Mouse (Mus musculus) neural tube, embryonic 11.5 days (tissue): ENCODE measurements around the gene Svop. TPM values are rescaled to one million over a fixed set of nuclear protein-coding genes. Genes with fewer than 3 reads are reported as not detected.

Experiments
- ATAC-seq: fragments of 200-750 bp; cut with Nextera tagmentation; 2 replicates; pipeline ENCODE4 v1.8.0; 2017; ENCODE audit warnings: moderate number of reproducible peaks, mild to moderate bottlenecking, moderate TSS enrichment, moderate library complexity; ENCODE audit not compliant: insufficient read depth, low FRiP score, low TSS enrichment
- DNase-seq: peaks from one replicate; pipeline ENCODE4 v3.0.0-alpha.2; 2015; ENCODE audit warnings: low spot score
- H3K27ac ChIP-seq: fragments of 300-500 bp; sonication (generic); 2 replicates; pipeline ENCODE4 v1.5.1; 2014; ENCODE audit warnings: low read depth, mild to moderate bottlenecking, low read length
- H3K27me3 ChIP-seq: fragments of 300-500 bp; sonication (generic); 2 replicates; pipeline ENCODE4 v1.6.1; 2014; ENCODE audit warnings: mild to moderate bottlenecking, low read length, mixed read lengths; ENCODE audit not compliant: control insufficient read depth, insufficient read depth
- H3K36me3 ChIP-seq: fragments of 300-500 bp; sonication (generic); 2 replicates; pipeline ENCODE4 v1.6.1; 2014; ENCODE audit warnings: mild to moderate bottlenecking, low read length, moderate library complexity, mixed read lengths; ENCODE audit not compliant: control insufficient read depth, insufficient read depth
- H3K4me1 ChIP-seq: fragments of 300-500 bp; sonication (generic); 2 replicates; pipeline ENCODE4 v1.6.1; 2014; ENCODE audit warnings: low read length, mixed read lengths; ENCODE audit not compliant: control insufficient read depth, insufficient read depth
- H3K4me2 ChIP-seq: fragments of 300-500 bp; sonication (generic); 2 replicates; pipeline ENCODE4 v1.6.1; 2014; ENCODE audit warnings: low read depth, mild to moderate bottlenecking, moderate library complexity
- H3K4me3 ChIP-seq: fragments of 300-500 bp; sonication (generic); 2 replicates; pipeline ENCODE4 v1.5.1; 2014; ENCODE audit warnings: low read depth, low read length
- H3K9ac ChIP-seq: fragments of 300-500 bp; sonication (generic); 2 replicates; pipeline ENCODE4 v1.6.1; 2014; ENCODE audit warnings: mild to moderate bottlenecking, low read length
- H3K9me3 ChIP-seq: fragments of 300-500 bp; sonication (generic); 2 replicates; pipeline ENCODE4 v1.6.1; 2016; ENCODE audit warnings: low read length; ENCODE audit not compliant: control insufficient read depth
- WGBS: fragments of 180-500 bp; shearing (Covaris S2); extraction: QIAGEN DNeasy Blood & Tissue Kit; methylation state at CpG from one replicate; pipeline ENCODE4 v1.1.7; 2014; 5-methylcytosine and 5-hydroxymethylcytosine counted together
- polyA plus RNA-seq: library from polyadenylated mRNA; unstranded; fragments of >200 nt; fragmentation: Nextera tagmentation; extraction: Ambion mirVana; gene quantifications from 2 replicates; pipeline ENCODE4 v1.2.1, GENCODE M21; 2014

Svop gene
- polyA plus RNA-seq, 1 experiment from 2014 or later = 32.9 TPM

DNA sequence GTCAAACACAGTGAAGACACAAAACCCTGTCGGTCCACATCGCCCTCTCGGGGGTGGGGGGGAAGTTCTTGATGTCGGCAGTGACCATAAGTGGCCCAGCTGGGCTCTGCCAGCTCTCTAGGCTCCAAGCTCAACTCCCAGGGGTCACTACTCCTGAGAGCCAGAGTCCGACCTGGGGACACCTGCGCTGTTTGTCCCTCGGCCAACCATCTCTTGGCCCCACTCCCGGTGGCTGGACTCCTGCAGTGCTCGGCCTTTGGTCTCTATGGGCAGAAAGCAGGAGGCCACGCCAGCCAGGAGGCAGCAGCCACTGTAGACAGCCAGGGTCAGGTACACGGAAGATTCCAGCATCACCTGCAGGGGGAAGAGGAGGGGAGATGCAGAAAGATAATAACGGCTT, 63.3 kb downstream of the Svop start:
- Histone ChIP-seq H3K9ac (no peak overlapping the region), H3K4me3 (no peak overlapping the region), H3K36me3 (no peaks in the 10 kb centered on the region; the same call in 1 of the 2 replicates), H3K9me3 (no peaks in the 10 kb centered on the region), H3K4me2 (no peak overlapping the region), H3K4me1 (no peaks in the 10 kb centered on the region; the same call in 1 of the 2 replicates), H3K27me3 (no peaks in the 10 kb centered on the region), H3K27ac (no peak overlapping the region)
- no peak for DNase-seq
- no peak for ATAC-seq
- WGBS = 87% methylated on average over 12 of the region's 12 CpGs

DNA sequence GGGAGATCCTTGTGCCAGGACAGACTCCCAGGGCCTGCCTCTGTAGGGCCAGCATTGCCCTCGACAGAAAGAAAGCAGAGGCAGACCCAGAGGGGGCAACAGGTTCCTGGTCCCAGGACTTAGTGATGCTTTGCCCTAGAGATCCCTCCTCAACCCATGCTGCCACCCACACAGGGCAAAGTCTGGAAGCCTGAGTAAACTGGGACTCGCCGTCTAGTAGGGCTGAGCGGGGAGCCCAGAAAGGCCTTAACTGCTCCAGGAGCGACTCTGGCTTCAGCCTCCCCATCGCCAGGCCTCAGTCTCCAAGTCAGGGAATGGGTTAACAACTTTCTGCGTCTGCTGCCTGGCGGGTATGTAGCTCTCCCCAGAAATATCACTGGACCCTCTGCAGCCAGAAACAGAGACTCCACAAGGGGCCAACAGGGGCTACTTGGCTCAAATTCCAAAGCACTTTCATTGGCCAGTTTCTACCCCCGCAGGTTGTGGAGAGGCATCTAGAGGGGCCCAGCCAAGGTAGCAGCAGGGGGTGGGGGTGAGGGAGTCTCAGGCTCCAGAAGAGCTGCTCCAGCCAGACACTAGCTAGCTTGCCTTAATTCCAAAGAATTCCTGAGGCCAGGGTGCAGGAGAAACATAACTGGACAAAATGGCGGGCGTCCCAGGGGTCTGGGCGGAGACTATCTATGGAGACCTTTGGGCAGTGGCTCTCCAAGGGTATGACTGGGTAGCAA, 64.0 kb downstream of the Svop start:
- no peak overlapping the region for H3K27ac ChIP-seq
- DNase-seq = no peak
- no peak overlapping the region for H3K4me2 ChIP-seq
- H3K36me3 ChIP-seq = no peaks in the 10 kb centered on the region; the same call in 1 of the 2 replicates
- H3K9ac ChIP-seq = no peak overlapping the region
- no peaks in the 10 kb centered on the region for H3K27me3 ChIP-seq
- no peaks in the 10 kb centered on the region for H3K9me3 ChIP-seq
- H3K4me1 ChIP-seq = no peaks in the 10 kb centered on the region; the same call in 1 of the 2 replicates
- 87% methylated on average over 12 of the region's 12 CpGs for WGBS
- H3K4me3 ChIP-seq = no peak overlapping the region
- ATAC-seq = no peak

DNA sequence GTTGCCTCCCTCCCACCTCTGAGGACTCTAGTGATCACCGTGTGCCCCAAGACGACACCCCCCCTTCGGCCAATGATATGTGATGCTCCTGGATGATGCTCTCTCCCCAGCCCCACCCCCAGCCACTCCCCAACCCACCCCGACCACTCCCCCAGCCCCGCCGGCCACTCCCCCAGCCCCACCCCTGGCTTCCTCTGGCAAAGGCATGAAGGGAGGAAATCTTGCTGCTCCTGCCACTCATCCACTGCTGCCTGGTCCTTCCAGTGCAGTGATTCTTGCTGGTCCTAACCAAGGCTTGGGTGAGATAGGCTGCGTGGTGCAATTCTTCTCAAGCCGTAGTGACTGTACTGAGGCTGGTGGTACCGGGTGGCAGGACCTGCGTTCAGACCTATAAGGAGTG, 66.5 kb downstream of the Svop start:
- Histone ChIP-seq H3K4me1 (no peaks in the 10 kb centered on the region; the same call in 1 of the 2 replicates), H3K27me3 (no peaks in the 10 kb centered on the region), H3K27ac (no peak overlapping the region), H3K9me3 (no peaks in the 10 kb centered on the region), H3K36me3 (no peaks in the 10 kb centered on the region; the same call in 1 of the 2 replicates), H3K9ac (no peak overlapping the region), H3K4me2 (no peak overlapping the region), H3K4me3 (no peak overlapping the region)
- no peak for DNase-seq
- WGBS = 12% methylated on average over 7 of the region's 10 CpGs
- ATAC-seq = no peak

DNA sequence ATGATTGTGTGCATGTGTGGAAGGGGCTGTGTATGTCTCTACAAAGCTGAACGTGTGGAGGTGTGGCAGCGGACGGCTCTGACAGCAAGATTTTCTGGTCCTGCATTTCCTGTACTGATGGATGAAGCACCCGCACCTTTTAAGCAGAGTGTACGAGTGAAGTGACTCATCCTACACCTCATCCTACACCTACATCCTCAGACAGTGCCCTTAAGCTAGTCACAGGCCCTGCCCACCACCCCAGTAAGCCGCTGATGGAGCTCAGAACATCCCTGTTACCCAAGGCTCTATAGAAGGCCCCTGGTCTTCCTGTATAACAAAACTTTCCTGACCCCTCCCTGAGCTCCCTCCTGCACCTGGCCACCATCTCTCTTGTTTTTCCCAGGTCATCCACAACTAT, 67.0 kb downstream of the Svop start:
- H3K4me1 ChIP-seq = no peaks in the 10 kb centered on the region; the same call in 1 of the 2 replicates
- no peaks in the 10 kb centered on the region; the same call in 1 of the 2 replicates for H3K36me3 ChIP-seq
- WGBS = 66% methylated on average over 6 of the region's 6 CpGs
- ATAC-seq (no peak), DNase-seq (no peak)
- no peaks in the 10 kb centered on the region for H3K9me3 ChIP-seq
- no peak overlapping the region for H3K4me2 ChIP-seq
- H3K9ac ChIP-seq = no peak overlapping the region
- H3K27me3 ChIP-seq = no peaks in the 10 kb centered on the region
- no peak overlapping the region for H3K27ac ChIP-seq
- no peak overlapping the region for H3K4me3 ChIP-seq

DNA sequence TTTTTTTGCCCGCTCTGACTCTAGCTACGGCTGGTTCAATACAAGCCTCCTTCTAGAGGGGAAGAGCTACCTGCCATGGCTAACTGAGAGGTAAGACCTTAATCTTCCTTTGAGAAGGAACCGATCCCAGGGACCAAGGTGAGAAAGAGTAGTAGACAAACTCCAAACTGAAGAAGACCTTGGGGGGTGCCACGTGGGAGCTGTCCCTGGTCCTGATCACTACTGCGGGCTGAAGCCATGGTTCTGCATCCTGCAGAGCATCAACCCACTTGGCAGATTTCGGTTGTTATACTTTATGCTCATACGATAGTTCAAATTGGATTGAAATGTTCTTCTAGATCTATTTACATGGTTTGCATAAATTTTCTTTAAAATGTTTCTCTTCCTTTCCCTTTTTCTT, 76.2 kb downstream of the Svop start:
- WGBS = 63% methylated on average over 7 of the region's 7 CpGs
- no peak overlapping the region for H3K9ac ChIP-seq
- no peaks in the 10 kb centered on the region for H3K36me3 ChIP-seq
- H3K27ac ChIP-seq = no peak overlapping the region
- ATAC-seq = no peak
- no peaks in the 10 kb centered on the region for H3K4me1 ChIP-seq
- no peaks in the 10 kb centered on the region for H3K27me3 ChIP-seq
- H3K9me3 ChIP-seq = no peaks in the 10 kb centered on the region
- no peak for DNase-seq
- no peak overlapping the region for H3K4me3 ChIP-seq
- no peak overlapping the region for H3K4me2 ChIP-seq

DNA sequence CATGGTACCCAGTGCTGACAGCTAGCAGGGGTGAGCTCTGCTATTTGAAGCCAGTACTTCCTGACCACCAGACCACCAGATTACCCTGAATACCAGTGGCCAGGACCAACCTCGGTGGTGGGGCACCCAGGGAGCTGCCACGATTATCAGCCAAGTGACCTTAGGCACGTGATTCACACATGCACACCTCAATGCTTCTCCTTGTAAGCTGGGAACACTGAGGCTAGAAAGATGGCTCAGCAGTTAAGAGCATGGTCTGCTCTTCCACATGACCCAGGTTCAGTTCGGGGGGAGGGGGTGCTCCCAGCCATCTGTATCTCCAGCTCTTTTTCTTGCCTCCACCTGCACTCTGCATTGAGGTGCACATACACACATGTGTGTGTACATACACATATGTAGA, 82.3 kb downstream of the Svop start:
- no peaks in the 10 kb centered on the region for H3K4me1 ChIP-seq
- H3K4me2 ChIP-seq = no peak overlapping the region
- ATAC-seq (no peak), DNase-seq (no peak)
- 72% methylated on average over 4 of the region's 4 CpGs for WGBS
- H3K36me3 ChIP-seq = no peaks in the 10 kb centered on the region
- H3K27ac ChIP-seq = no peak overlapping the region
- H3K9me3 ChIP-seq = no peaks in the 10 kb centered on the region
- H3K4me3 ChIP-seq = no peak overlapping the region
- no peak overlapping the region for H3K9ac ChIP-seq
- H3K27me3 ChIP-seq = no peaks in the 10 kb centered on the region

DNA sequence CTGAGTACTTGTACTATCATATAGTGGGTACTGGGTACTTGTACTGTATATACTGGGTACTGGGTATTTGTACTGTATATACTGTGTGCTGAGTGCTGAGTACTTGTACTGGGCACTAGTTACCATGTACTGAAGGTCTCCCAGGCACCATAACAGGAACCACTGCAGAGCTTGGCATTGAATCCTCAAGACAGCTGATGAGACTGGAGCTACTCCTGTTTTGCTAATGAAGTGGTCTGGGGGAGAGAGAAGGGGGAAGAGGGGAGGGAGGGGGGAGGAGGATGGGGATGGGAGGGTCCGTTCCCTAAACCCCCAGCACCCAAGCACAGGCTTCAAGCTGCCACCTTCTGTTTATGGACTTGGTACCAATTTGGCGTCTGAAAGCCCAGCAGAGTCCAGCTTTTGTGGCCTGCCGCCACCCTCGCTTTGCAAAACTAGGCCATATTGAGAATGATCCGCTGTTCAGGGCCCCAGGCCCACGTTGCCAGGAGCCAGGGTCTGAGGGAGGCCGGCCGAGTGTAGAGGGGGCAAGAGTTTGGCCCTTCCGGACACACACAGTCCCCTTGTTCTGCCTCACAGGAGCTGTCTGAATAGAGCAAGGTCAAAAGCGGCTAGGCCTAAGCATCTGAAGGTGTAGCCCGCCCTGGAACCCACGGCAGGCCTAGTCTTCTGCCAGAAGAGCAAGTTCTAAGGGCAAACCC, 83.5 kb downstream of the Svop start:
- Histone ChIP-seq H3K27me3 (no peaks in the 10 kb centered on the region), H3K4me3 (no peak overlapping the region), H3K4me2 (no peak overlapping the region), H3K27ac (no peak overlapping the region), H3K4me1 (no peaks in the 10 kb centered on the region), H3K36me3 (no peaks in the 10 kb centered on the region), H3K9me3 (no peaks in the 10 kb centered on the region), H3K9ac (no peak overlapping the region)
- ATAC-seq = no peak
- no peak for DNase-seq
- 79% methylated on average over 12 of the region's 12 CpGs for WGBS

DNA sequence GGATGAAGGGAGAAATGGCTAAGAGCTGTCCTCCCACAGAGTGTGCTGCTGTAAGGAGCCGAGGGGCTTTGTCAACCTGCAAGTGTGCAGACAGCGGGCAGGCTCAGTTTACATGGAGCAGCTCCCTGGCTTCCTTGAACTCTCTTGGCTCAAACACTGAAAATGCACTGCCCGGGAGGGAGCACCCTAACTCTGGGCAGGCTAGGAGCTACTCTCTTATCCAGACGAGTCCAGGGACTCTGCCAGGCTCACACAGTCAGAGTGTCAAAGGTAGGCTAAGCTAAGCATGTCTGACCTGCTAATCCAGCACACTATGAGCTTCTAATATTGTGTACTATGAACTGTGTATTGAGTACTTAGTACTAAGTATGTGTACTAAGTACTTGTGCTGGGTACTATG, 84.4 kb downstream of the Svop start:
- no peak overlapping the region for H3K4me2 ChIP-seq
- no peak overlapping the region for H3K4me3 ChIP-seq
- no peak overlapping the region for H3K27ac ChIP-seq
- no peak for DNase-seq
- no peaks in the 10 kb centered on the region for H3K27me3 ChIP-seq
- no peak for ATAC-seq
- H3K9ac ChIP-seq = no peak overlapping the region
- 87% methylated on average over 4 of the region's 4 CpGs for WGBS
- H3K4me1 ChIP-seq = no peaks in the 10 kb centered on the region
- H3K9me3 ChIP-seq = no peaks in the 10 kb centered on the region
- H3K36me3 ChIP-seq = no peaks in the 10 kb centered on the region

DNA sequence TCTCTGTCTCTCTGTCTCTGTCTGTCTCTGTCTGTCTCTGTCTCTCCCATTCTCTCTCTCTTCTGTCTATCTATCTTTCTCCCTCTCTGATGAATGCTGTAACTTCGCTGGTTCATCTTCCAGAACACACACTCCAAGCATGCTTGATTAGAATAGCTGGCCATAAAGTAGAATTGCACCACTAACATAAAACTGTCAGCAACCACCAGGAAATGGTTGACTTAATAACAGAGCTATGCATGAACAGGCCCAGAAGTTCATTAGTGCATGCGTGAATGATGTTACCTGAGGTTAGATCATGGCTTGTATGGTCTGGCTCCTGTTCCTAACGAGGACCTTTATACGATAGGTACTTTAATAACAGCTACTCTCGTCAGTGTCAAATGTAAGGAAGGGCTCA, 86.3 kb downstream of the Svop start:
- no peak for DNase-seq
- Histone ChIP-seq H3K9me3 (no peaks in the 10 kb centered on the region), H3K4me1 (no peaks in the 10 kb centered on the region), H3K4me2 (no peak overlapping the region), H3K36me3 (no peaks in the 10 kb centered on the region), H3K27ac (no peak overlapping the region), H3K9ac (no peak overlapping the region), H3K27me3 (no peaks in the 10 kb centered on the region), H3K4me3 (no peak overlapping the region)
- 49% methylated on average over 5 of the region's 5 CpGs for WGBS
- ATAC-seq = no peak
